Mouse (Mus musculus) brain, embryonic 14.5 days (tissue): Measurements from ENCODE around the gene Cacna2d1.

ENCODE experiments used
- CTCF ChIP-seq: fragments of 200-500 bp; IDR thresholded peaks from 2 replicates; pipeline ENCODE4 v1.5.1; 2012; ENCODE audit warnings: inconsistent platforms, mild to moderate bottlenecking, moderate library complexity, borderline replicate concordance; ENCODE audit not compliant: insufficient read depth, insufficient read length; ENCODE audit errors: extremely low read depth
- POLR2A ChIP-seq: fragments of 200-500 bp; IDR thresholded peaks from 2 replicates; pipeline ENCODE4 v1.6.1; 2012; ENCODE audit warnings: mild to moderate bottlenecking, inconsistent platforms, borderline replicate concordance; ENCODE audit not compliant: poor library complexity, insufficient read depth, insufficient read length, severe bottlenecking; ENCODE audit errors: extremely low read depth

GRCm38 (mm10) chr5:16082253-16082652 lies 147.8 kb downstream of the Cacna2d1 start:
- TF ChIP-seq POLR2A (no peak), CTCF (no peak)
